Mouse (Mus musculus) heart, embryonic 16.5 days (tissue): ENCODE data around the gene Rims4. TPM values are rescaled to one million over a fixed set of nuclear protein-coding genes. Genes with fewer than 3 reads are reported as not detected.

ENCODE experiments used
- ATAC-seq: fragments of 200-750 bp; cut with Nextera tagmentation; replicated peaks from 2 replicates; pipeline ENCODE4 v1.8.0; 2017; ENCODE audit warnings: moderate number of reproducible peaks; ENCODE audit not compliant: insufficient read depth, low FRiP score; ENCODE audit errors: extremely low read depth
- H3K27ac ChIP-seq: fragments of 300-500 bp; sonication (generic); 2 replicates; pipeline ENCODE4 v1.5.1; 2014; ENCODE audit warnings: mild to moderate bottlenecking, low read length, control low read depth, moderate library complexity
- H3K27me3 ChIP-seq: fragments of 300-500 bp; sonication (generic); 2 replicates; pipeline ENCODE4 v1.6.1; 2014; ENCODE audit warnings: low read length, mixed read lengths; ENCODE audit not compliant: control insufficient read depth, insufficient read depth
- H3K36me3 ChIP-seq: fragments of 300-500 bp; sonication (generic); 2 replicates; pipeline ENCODE4 v1.6.1; 2014; ENCODE audit not compliant: control insufficient read depth, insufficient read depth
- H3K4me1 ChIP-seq: fragments of 300-500 bp; sonication (generic); 2 replicates; pipeline ENCODE4 v1.6.1; 2014; ENCODE audit warnings: low read length, mixed read lengths; ENCODE audit not compliant: control insufficient read depth, insufficient read depth
- H3K4me2 ChIP-seq: fragments of 300-500 bp; sonication (generic); 2 replicates; pipeline ENCODE4 v1.6.1; 2014; ENCODE audit warnings: low read depth, mild to moderate bottlenecking, control low read depth, low read length
- H3K4me3 ChIP-seq: fragments of 300-500 bp; sonication (generic); 2 replicates; pipeline ENCODE4 v1.5.1; 2014; ENCODE audit warnings: mild to moderate bottlenecking, control low read depth, low read length
- H3K9ac ChIP-seq: fragments of 300-500 bp; sonication (generic); 2 replicates; pipeline ENCODE4 v1.6.1; 2014; ENCODE audit warnings: low read length, control low read depth
- H3K9me3 ChIP-seq: fragments of 300-500 bp; sonication (generic); replicated peaks from 2 replicates; pipeline ENCODE4 v1.6.1; 2016; ENCODE audit warnings: low read length; ENCODE audit not compliant: control insufficient read depth
- WGBS: fragments of 180-500 bp; shearing (Covaris S2); extraction: QIAGEN DNeasy Blood & Tissue Kit; methylation state at CpG from one replicate; pipeline ENCODE4 v1.1.7; 2014; 5-methylcytosine and 5-hydroxymethylcytosine counted together
- polyA plus RNA-seq: library from polyadenylated mRNA; unstranded; fragments of >200 nt; fragmentation: Nextera tagmentation; extraction: Ambion mirVana; gene quantifications from 2 replicates; pipeline ENCODE4 v1.2.1, GENCODE M21; 2015

Rims4 gene
- polyA plus RNA-seq, 1 experiment from 2014 or later = 0.12 TPM

- Histone ChIP-seq H3K4me2 (no peak overlapping the region), H3K9ac (no peak overlapping the region), H3K4me3 (no peak overlapping the region), H3K27me3 (no peaks in the 10 kb centered on the region; the same call in 1 of the 2 replicates), H3K9me3 (no peaks in the 10 kb centered on the region), H3K27ac (no peak overlapping the region), H3K4me1 (peaks cover 6% of the 10 kb centered on the region; the same call in 1 of the 2 replicates), H3K36me3 (no peaks in the 10 kb centered on the region)
- 74% methylated on average over 7 of the region's 7 CpGs for WGBS
- ATAC-seq = no peak
Measured at GRCm38 (mm10) chr2:163901043-163901442, 17.4 kb downstream of the Rims4 start.

DNA sequence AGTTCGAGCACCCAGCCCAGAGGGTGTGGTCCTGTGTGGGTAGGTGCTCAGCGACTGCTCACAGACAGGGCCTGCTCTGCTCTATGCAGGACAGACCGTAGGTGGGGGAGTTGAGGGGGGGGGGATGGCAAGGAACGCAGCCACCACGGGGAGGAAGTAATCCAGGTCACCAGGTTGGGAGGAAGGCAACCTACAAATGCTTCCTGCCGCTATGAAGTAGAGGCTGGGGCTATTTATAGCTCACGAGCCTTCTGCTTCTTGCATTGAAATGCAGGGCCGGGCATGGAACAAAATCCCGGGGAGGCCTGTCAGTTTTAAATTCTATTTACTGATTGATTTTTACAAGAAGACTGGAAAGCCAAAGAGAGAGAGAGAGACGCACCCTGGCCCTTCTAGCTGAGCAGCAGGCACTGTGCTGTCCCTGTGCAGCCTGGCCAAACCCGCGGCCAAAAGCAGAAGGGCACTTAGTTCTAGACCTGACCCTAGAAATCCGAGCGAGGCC, 18.5 kb downstream of the Rims4 start:
- peaks cover 6% of the 10 kb centered on the region; the same call in 1 of the 2 replicates for H3K4me1 ChIP-seq
- no peaks in the 10 kb centered on the region for H3K9me3 ChIP-seq
- H3K9ac ChIP-seq = no peak overlapping the region
- H3K4me3 ChIP-seq = no peak overlapping the region
- H3K27ac ChIP-seq = no peak overlapping the region
- H3K4me2 ChIP-seq = no peak overlapping the region
- H3K27me3 ChIP-seq = no peaks in the 10 kb centered on the region; the same call in 1 of the 2 replicates
- H3K36me3 ChIP-seq = no peaks in the 10 kb centered on the region
- 32% methylated on average over 14 of the region's 14 CpGs for WGBS
- ATAC-seq = no peak

DNA sequence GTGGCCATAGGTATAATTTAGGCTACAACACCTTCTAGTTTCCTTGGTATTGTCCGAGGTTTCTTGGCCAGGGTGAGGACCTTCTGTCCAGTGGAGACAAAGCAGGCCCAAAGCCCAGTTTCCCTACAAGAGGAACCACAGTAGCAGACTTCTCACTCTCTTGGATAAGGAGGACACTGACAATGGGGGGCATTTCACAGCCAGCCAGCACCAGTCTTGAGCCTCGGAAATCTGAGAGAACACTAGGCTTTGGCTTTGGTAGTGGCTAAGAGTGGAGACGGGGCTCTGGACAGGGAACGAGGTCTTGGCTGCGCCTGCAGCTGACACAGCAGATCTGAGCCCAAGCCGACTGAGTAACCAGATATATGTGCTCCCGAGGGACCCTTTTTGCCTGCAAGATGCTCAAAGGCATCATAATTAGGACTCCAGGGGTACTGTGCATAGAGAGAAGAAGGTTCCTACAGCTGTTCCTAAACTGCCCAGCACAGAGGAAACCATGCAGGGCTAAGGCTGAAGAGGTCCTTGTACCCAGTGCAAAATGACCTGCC, 20.4 kb downstream of the Rims4 start:
- H3K36me3 ChIP-seq = no peaks in the 10 kb centered on the region
- no peaks in the 10 kb centered on the region; the same call in 1 of the 2 replicates for H3K27me3 ChIP-seq
- 70% methylated on average over 7 of the region's 7 CpGs for WGBS
- ATAC-seq = no peak
- H3K4me2 ChIP-seq = no peak overlapping the region
- no peaks in the 10 kb centered on the region for H3K9me3 ChIP-seq
- H3K27ac ChIP-seq = no peak overlapping the region
- H3K4me1 ChIP-seq = peaks cover 6% of the 10 kb centered on the region; the same call in 1 of the 2 replicates
- no peak overlapping the region for H3K9ac ChIP-seq
- H3K4me3 ChIP-seq = no peak overlapping the region

DNA sequence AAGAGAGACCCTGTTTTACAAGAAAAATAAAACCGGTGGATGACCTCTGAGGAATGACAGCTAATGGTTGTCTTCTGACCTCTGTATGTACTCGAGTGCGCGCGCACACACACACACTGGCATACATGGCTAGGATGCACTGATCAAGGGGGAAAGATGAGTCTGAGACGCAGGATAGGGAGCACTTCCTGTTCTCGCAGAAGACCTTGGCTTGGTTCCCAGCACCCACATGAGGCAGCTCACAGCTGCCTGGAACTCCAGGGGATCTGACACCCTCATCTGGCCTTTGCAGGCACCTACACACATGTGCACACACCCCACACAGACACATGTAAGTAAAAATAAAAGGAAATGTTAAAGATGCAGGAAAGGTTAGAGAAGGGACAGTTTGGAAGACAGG, 21.5 kb downstream of the Rims4 start:
- no peak overlapping the region for H3K27ac ChIP-seq
- ATAC-seq = no peak
- H3K27me3 ChIP-seq = no peaks in the 10 kb centered on the region; the same call in 1 of the 2 replicates
- 84% methylated on average over 7 of the region's 7 CpGs for WGBS
- H3K9me3 ChIP-seq = no peaks in the 10 kb centered on the region
- no peak overlapping the region for H3K4me2 ChIP-seq
- H3K4me3 ChIP-seq = no peak overlapping the region
- no peaks in the 10 kb centered on the region for H3K36me3 ChIP-seq
- no peak overlapping the region for H3K9ac ChIP-seq
- peaks cover 6% of the 10 kb centered on the region; the same call in 1 of the 2 replicates for H3K4me1 ChIP-seq

GRCm38 (mm10) chr2:163895156-163895555, 23.3 kb downstream of the Rims4 start:
- Histone ChIP-seq H3K4me2 (no peak overlapping the region), H3K4me3 (no peak overlapping the region), H3K9ac (no peak overlapping the region), H3K27me3 (no peaks in the 10 kb centered on the region; the same call in 1 of the 2 replicates), H3K9me3 (no peaks in the 10 kb centered on the region), H3K27ac (no peak overlapping the region), H3K4me1 (peaks cover 4% of the 10 kb centered on the region; the same call in 1 of the 2 replicates), H3K36me3 (no peaks in the 10 kb centered on the region)
- WGBS = 44% methylated on average over 2 of the region's 2 CpGs
- no peak for ATAC-seq

DNA sequence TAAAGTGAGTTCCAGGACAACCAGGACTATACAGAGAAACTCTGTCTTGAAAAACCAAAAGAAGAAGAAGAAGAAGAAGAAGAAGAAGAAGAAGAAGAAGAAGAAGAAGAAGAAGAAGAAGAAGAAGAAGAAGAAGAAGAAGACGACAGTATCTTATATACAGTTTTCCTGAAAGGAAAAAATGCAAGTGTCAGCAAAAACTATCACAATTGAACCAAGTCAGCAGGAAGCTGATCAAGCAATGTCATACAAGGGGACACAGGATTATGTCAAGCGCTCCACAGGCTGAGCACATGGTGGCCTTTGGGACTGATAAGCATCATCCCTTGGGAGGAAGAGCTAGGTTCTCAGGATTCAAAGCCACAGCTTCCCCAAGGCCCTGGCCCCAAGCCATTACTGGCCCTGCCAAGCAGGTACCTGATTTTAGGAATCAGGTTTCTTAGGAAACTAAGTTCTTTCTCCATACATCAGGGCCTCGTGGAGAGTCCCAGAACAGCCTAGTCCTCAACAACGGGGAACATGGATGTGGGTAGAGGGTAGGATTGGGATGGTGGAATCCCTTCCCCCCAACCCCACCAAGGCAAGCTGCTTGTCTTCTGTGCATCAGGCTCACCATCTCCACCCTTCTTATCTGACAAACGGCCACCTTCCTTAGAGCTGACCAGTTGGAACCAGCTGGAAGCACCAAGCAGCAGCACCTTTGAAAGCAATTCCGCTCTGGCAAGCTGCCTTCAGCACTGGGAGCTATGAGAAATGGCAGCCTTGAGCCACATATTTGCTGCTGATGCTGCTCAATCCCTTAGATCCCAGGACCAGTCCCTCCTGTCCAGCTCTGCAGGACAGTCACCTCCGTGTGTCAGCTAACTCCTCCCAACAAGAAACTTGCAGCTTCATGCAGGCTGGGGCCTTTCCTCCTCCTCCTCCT, 24.8 kb downstream of the Rims4 start:
- WGBS = 56% methylated on average over 7 of the region's 7 CpGs
- Histone ChIP-seq H3K36me3 (no peaks in the 10 kb centered on the region), H3K9me3 (no peaks in the 10 kb centered on the region), H3K27ac (no peak overlapping the region), H3K4me3 (no peak overlapping the region), H3K27me3 (no peaks in the 10 kb centered on the region; the same call in 1 of the 2 replicates), H3K4me2 (no peak overlapping the region), H3K9ac (no peak overlapping the region), H3K4me1 (no peaks in the 10 kb centered on the region)
- ATAC-seq = no peak

DNA sequence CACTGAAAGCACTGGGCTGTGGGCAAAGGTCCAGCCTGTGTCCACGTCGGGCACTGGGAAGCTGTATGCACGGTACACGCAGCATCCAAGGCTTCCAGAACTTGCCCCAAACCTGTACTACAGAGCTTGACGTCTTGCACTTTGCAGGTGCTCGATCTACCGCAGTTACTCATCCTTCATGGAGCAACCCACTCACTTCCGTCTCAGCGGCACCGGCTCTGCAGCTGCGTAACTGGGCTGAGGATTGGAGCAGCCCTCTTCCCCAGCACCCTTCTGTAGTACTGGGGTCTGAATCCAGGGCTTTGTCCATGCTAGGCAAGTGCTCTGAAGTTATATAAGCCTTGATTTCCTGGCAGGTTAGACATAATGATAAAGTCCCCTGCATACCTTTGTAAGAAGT, 27.2 kb downstream of the Rims4 start:
- 81% methylated on average over 11 of the region's 11 CpGs for WGBS
- H3K36me3 ChIP-seq = no peaks in the 10 kb centered on the region
- no peaks in the 10 kb centered on the region for H3K9me3 ChIP-seq
- H3K4me1 ChIP-seq = no peaks in the 10 kb centered on the region
- no peak for ATAC-seq
- no peak overlapping the region for H3K9ac ChIP-seq
- H3K27ac ChIP-seq = no peak overlapping the region
- H3K27me3 ChIP-seq = no peaks in the 10 kb centered on the region
- no peak overlapping the region for H3K4me2 ChIP-seq
- H3K4me3 ChIP-seq = no peak overlapping the region

GRCm38 (mm10) chr2:163890586-163890985, 27.9 kb downstream of the Rims4 start:
- Histone ChIP-seq H3K36me3 (no peaks in the 10 kb centered on the region), H3K9ac (no peak overlapping the region), H3K27ac (no peak overlapping the region), H3K27me3 (no peaks in the 10 kb centered on the region), H3K4me3 (no peak overlapping the region), H3K4me2 (no peak overlapping the region), H3K9me3 (no peaks in the 10 kb centered on the region), H3K4me1 (no peaks in the 10 kb centered on the region)
- ATAC-seq = no peak
- 75% methylated on average over 11 of the region's 11 CpGs for WGBS

DNA sequence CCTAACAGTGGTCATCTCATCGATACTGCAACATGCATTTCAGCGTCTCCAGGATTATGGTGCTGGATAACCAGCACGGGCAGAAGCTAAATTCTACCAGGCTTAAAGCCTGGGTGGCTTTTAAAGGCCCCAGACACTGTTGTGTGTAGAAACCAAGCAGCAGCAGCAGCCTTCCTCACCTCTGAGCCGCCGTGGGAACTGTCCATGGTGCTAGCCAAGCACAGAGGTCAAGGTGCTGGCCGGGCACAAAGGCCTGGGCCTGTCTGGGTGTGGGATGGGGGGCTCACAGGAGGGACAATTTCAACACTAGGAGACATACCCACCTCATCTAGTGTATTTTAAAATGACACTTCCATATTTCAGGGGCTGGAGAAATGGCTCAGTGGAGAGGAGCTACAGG, 29.1 kb downstream of the Rims4 start:
- Histone ChIP-seq H3K27me3 (no peaks in the 10 kb centered on the region), H3K4me1 (no peaks in the 10 kb centered on the region), H3K9me3 (no peaks in the 10 kb centered on the region), H3K4me2 (no peak overlapping the region), H3K36me3 (no peaks in the 10 kb centered on the region), H3K4me3 (no peak overlapping the region), H3K27ac (no peak overlapping the region), H3K9ac (no peak overlapping the region)
- ATAC-seq = no peak
- 24% methylated on average over 6 of the region's 6 CpGs for WGBS
